ENCODE assay signal across 26 mouse cellular contexts in the genomic region with DNA sequence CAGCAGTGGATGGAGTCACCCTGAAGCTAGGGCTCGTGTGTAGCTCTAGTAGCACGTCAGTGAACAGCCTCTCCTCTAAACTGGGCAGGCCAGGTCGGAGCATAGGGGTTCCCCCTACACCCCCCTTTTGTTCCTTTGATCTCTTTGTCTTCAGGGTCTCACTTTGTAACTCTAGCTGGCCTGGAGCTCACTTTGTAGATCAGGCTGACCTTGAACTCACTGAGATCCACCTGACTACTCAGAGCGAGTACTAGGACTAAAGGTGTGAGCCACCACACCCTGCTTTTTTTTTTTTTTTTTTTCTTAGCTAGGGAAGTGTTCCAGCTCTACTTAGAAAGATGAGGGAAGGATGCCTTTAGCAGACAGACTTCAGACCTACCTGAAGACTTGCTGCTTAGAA. TPM values are rescaled to one million over a fixed set of nuclear protein-coding genes. Genes with fewer than 3 reads are reported as not detected.
DNase-seq lines count a peak whose midpoint lies in the region; TF ChIP-seq lines count a peak whose summit lies in the region.
"Had no signal": no experiment of that assay in that cellular context is flagged by ENCODE, and none has a peak within 500 bp of the region (broad histone marks: within the 10 kb centered on the region; RNA-seq: fewer than 3 reads in every experiment).

No protein-coding gene starts in this region.

- peak; percentile 80 for DNase-seq in ES-CJ7 (ENCODE audit: low read depth, low spot score)
- DNase-seq in R1 (ENCODE audit: low read depth, low spot score) = peak; percentile 65
- DNase-seq in ZHBTc4 (ENCODE audit: low read depth, low spot score) = peak; percentile 34
- no peak for DNase-seq in layer of hippocampus, adult 18-20 months (ENCODE audit: low spot score in 2 of 2)
- no peak for DNase-seq in layer of hippocampus, postnatal 10 days (ENCODE audit: low spot score in 2 of 2)
- DNase-seq in natural killer cell, adult 2 months (ENCODE audit: low spot score in 2 of 2) = no peak
- DNase-seq: adrenal gland, adult 2 months; adrenal gland, postnatal 10 days; adrenal gland, postnatal 25 days; B cell, adult 2 months; cerebellum, adult 11 months; cerebellum, adult 18-20 months; cerebellum, adult 8-10 months; cerebellum, adult 9-11 months; cerebellum, postnatal 14 days; cerebellum, postnatal 36 days; embryo, embryonic 11 days had no signal

- H3K27me3 ChIP-seq in E14TG2a.4 (ENCODE audit: insufficient read depth, low read length) = no peaks in the 10 kb centered on the region
- H3K27me3 ChIP-seq: CH12.LX; embryonic facial prominence, embryonic 13.5 days; embryonic facial prominence, embryonic 15.5 days; forebrain, embryonic 12.5 days; Patski had no signal

- peaks cover 55% of the 10 kb centered on the region for H3K36me3 ChIP-seq in E14TG2a.4 (ENCODE audit: insufficient read depth, low read length)

- H3K4me1 ChIP-seq in E14TG2a.4 (replicated peaks; ENCODE audit: low read depth, low read length) = peaks cover 82% of the 10 kb centered on the region
- H3K4me1 ChIP-seq: embryonic facial prominence, embryonic 15.5 days; forebrain, embryonic 10.5 days; forebrain, embryonic 12.5 days had no signal

- TF ChIP-seq CTCF in E14TG2a.4 (conservative IDR thresholded peaks at IDR 0.05; ENCODE audit: low read length) = no peak

- 0 out of 2 replicates have a peak overlapping the region, but pooled peaks have one; percentile 4 for H3K4me3 ChIP-seq in E14TG2a.4 (replicated peaks; ENCODE audit: low read length)
- H3K4me3 ChIP-seq: embryonic facial prominence, embryonic 13.5 days; embryonic facial prominence, embryonic 15.5 days; erythroblast, embryonic 14.5 days; forebrain, embryonic 10.5 days; forebrain, embryonic 12.5 days had no signal

- no peaks in the 10 kb centered on the region for H3K9me3 ChIP-seq in E14TG2a.4 (ENCODE audit: low read length)
- H3K9me3 ChIP-seq: embryonic facial prominence, embryonic 13.5 days; embryonic facial prominence, embryonic 15.5 days; forebrain, embryonic 10.5 days; forebrain, embryonic 12.5 days; G1E had no signal

RNA-seq across cellular contexts. Expression of gene Drg2, which starts 10.4 kb away (rescaled TPM):
- total RNA-seq in layer of hippocampus, adult 18-20 months (2021) = 10 to 100 TPM; 68.7 to 74.0 TPM
- 10 to 100 TPM; 64.2 to 73.8 TPM for total RNA-seq in layer of hippocampus, postnatal 10 days (2021)

RNA-seq across cellular contexts. Expression of gene Myo15, which starts 25.1 kb away (rescaled TPM):
- under 1 TPM; 0.12 to 0.18 TPM for total RNA-seq in layer of hippocampus, adult 18-20 months (2021)
- under 1 TPM; 0.13 to 0.18 TPM for total RNA-seq in layer of hippocampus, postnatal 10 days (2021)

RNA-seq across cellular contexts. Expression of gene Atpaf2, which starts 25.8 kb away (rescaled TPM):
- 10 to 100 TPM; 22.3 to 24.7 TPM for total RNA-seq in layer of hippocampus, adult 18-20 months (2021)
- 10 to 100 TPM; 28.3 to 31.8 TPM for total RNA-seq in layer of hippocampus, postnatal 10 days (2021)

RNA-seq across cellular contexts. Expression of gene Gid4, which starts 27.1 kb away (rescaled TPM):
- 10 to 100 TPM; 50.2 to 54.0 TPM for total RNA-seq in layer of hippocampus, adult 18-20 months (2021)
- 10 to 100 TPM; 38.0 to 39.3 TPM for total RNA-seq in layer of hippocampus, postnatal 10 days (2021)

Comparison
In these comparisons a context has a peak if more than half of its experiments do, and no peak if none do; other contexts are left out.
1. DNase-seq: peak in ES-CJ7 (single experiment), R1 (single experiment) and ZHBTc4 (single experiment); none in layer of hippocampus, adult 18-20 months (0 of 2), layer of hippocampus, postnatal 10 days (0 of 2) and natural killer cell, adult 2 months (0 of 2).